Mouse (Mus musculus) erythroblast, embryonic 14.5 days (primary cell): ENCODE results near the gene 6430571L13Rik. TPM values are rescaled to one million over a fixed set of nuclear protein-coding genes. Genes with fewer than 3 reads are reported as not detected.

Source experiments
- H3K27me3 ChIP-seq: 2 replicates; pipeline ENCODE4 v1.6.1; 2012; ENCODE audit warnings: inconsistent platforms; ENCODE audit not compliant: control insufficient read depth
- H3K36me3 ChIP-seq: 2 replicates; pipeline ENCODE4 v1.6.1; 2012; ENCODE audit warnings: mild to moderate bottlenecking, inconsistent platforms; ENCODE audit not compliant: control insufficient read depth
- H3K4me1 ChIP-seq: 2 replicates; pipeline ENCODE4 v1.6.1; 2012; ENCODE audit warnings: inconsistent platforms; ENCODE audit not compliant: control insufficient read depth
- H3K4me3 ChIP-seq: replicated peaks from 2 replicates; pipeline ENCODE3; 2012; ENCODE audit warnings: moderate library complexity, mild to moderate bottlenecking, inconsistent platforms
- H3K9me3 ChIP-seq: 2 replicates; pipeline ENCODE4 v1.6.1; 2012; ENCODE audit warnings: low read length, inconsistent platforms, mixed read lengths; ENCODE audit not compliant: control insufficient read depth
- GATA1 ChIP-seq: IDR thresholded peaks from 2 replicates; pipeline ENCODE4 v1.6.1; 2012; ENCODE audit warnings: low read length, inconsistent platforms, mixed read lengths
- TAL1 ChIP-seq: IDR thresholded peaks from 3 replicates; pipeline ENCODE4 v1.6.1; 2012; ENCODE audit warnings: low read length, inconsistent platforms, mixed read lengths
- polyA plus RNA-seq: library from polyadenylated mRNA; stranded (reverse); fragments of >175 nt; gene quantifications from 2 replicates; pipeline ENCODE4 v1.2.3, GENCODE M21; 2012

Gene 6430571L13Rik
- polyA plus RNA-seq, 1 experiment, result not detected

DNA sequence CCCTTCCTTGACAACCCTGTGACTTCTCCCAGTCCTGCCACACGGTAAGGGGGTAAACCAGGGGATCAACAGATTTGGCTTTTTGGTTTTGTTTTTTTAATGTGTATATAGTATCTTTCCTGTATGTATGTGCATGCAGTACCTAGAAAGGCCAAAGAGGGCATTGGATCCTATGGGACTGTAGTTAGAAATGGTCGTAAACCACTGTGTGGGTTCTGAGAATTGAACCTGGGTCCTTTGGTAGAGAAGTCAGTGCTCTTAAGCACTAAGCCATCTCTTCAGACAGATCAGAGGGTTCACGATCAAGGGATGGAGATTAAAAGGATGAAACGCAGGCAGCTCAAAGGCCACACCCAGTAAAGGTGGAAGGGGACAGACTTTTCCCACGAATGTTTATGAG lies 5.4 kb upstream of the 6430571L13Rik start:
- TF ChIP-seq GATA1 (no peak), TAL1 (no peak)
- peaks cover 28% of the 10 kb centered on the region for H3K4me1 ChIP-seq
- peaks cover 6% of the 10 kb centered on the region for H3K36me3 ChIP-seq
- H3K27me3 ChIP-seq, result peaks cover under 1% of the 10 kb centered on the region; the same call in 1 of the 2 replicates
- H3K9me3 ChIP-seq, result no peaks in the 10 kb centered on the region
- no peak overlapping the region for H3K4me3 ChIP-seq

DNA sequence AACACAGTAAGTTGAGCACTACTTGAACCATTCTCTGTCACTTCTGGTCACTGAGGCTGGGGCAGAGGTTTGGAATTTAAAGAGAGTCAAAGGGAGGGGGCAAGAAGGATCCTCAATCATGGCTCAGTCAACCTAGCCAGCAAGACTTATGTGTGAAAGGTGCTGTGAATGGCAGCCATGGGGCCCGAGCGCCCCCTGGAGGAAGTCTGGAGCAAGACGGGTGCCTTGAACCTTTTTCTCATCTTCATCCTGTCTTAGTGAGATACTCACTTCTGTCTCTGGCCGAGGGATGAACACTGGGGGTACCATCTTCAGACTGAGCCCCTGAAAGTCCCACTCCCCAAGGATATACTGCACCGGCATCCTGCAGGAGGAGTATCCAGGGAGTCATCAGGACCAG lies 4.5 kb upstream of the 6430571L13Rik start:
- Histone ChIP-seq H3K27me3 (peaks cover 7% of the 10 kb centered on the region), H3K36me3 (peaks cover 6% of the 10 kb centered on the region), H3K9me3 (no peaks in the 10 kb centered on the region), H3K4me1 (peaks cover 37% of the 10 kb centered on the region), H3K4me3 (no peak overlapping the region)
- no peak for TF ChIP-seq TAL1
- no peak for TF ChIP-seq GATA1

DNA sequence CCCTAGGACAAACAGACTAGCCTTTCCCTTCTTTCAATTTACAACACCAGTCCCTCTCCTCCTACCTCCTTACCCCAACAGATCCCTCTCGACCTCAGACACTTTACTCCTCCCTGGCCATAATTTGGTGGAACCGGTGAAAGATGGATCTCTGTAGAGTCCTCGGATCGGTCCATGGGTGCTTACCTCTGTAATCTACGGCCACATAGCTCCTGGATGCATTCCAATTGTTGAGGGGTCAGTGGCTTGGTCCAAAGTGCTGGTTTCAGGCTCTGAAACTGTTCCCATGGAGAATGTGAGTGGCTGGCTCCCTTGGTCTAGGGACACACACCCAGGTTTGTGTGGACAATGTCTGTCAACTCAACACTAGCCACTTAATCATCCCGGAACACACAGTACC lies 4.0 kb upstream of the 6430571L13Rik start:
- H3K27me3 ChIP-seq, result peaks cover 12% of the 10 kb centered on the region
- H3K4me1 ChIP-seq, result peaks cover 39% of the 10 kb centered on the region
- peaks cover 6% of the 10 kb centered on the region for H3K36me3 ChIP-seq
- no peak overlapping the region for H3K4me3 ChIP-seq
- H3K9me3 ChIP-seq, result no peaks in the 10 kb centered on the region
- TF ChIP-seq GATA1 (no peak), TAL1 (no peak)

DNA sequence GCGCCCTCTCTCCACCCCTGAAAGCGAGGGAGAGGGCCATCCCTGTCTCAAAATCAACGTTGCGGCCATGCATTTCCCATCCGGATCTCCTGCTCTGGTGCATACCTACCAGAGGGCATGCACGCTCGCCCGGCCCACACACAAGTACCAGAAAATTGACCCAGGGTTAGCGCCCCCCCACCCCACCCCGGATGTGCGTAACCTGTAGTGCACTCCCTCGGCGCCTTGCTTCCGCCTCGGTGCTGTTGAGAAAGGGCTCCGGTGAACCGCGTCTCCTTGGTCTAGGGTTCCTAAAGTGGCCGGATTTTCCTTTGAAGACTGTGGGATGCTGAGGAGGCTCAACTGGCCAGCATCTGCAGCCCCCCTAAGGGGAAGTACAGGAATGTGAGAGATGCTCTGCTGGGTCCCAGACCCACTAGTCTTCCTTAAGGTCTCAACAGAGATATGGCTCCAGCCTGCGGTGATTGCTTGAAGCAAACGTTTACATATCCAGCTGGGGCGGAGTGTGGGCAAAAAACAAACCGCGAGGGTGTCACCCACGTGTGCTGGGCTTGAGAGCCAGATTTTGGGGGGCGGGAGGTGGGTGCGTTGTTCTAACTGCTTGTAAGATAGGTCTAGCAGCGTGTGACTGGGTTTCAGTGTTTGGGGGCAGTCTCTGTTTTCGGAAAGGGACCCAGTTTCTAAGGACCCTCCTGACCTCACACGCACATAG lies 2.1 kb upstream of the 6430571L13Rik start, which contains the start of gene Hemk1:
TSS of gene Hemk1 (minus strand) at position 179 of the 712 bp plus-strand sequence.
- Histone ChIP-seq H3K36me3 (peaks cover 4% of the 10 kb centered on the region), H3K4me1 (peaks cover 39% of the 10 kb centered on the region), H3K9me3 (no peaks in the 10 kb centered on the region), H3K27me3 (peaks cover 25% of the 10 kb centered on the region), H3K4me3 (peak within 1 kb of the TSS; percentile 69)
- TF ChIP-seq GATA1 (no peak), TAL1 (no peak)

DNA sequence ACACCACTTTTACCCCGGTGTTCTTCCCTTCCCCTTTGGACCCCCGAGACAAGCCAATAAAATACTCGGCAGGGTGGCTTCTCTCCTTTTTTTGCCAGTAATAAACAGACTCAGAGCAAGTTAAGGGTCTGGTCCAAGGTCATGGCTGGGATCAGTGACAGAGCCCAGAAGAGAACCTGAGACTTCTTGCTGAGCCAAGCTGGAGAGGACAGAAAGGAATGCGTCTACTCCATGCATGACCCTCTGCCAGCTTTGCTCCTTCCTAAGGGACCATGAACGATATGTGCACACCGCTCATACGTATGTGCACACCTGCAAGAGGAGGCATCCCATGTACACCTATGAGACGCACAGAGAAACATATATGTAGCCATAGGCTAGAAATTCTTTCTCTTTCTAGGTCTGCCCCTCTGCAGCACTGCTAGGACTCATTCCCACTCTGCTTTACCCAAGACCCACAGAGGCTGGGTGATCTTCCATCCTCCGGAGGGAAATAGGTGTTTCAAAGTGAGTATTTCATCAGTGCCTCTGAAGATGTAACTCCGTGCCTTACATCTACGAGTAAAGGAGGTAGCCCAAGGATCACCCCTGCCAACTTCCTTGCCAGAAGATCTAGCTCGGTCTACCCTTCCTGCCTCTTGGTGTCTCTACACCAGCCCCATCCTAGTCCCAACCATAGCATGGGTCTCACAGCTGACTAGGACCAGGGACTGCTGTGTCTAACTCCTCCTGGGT lies 676 bp downstream of the 6430571L13Rik start:
- H3K9me3 ChIP-seq, result no peaks in the 10 kb centered on the region
- TF ChIP-seq TAL1, result no peak
- TF ChIP-seq GATA1, result no peak
- H3K27me3 ChIP-seq, result peaks cover 32% of the 10 kb centered on the region
- H3K4me3 ChIP-seq, result peak overlapping the region; percentile 58
- no peaks in the 10 kb centered on the region for H3K36me3 ChIP-seq
- peaks cover 35% of the 10 kb centered on the region for H3K4me1 ChIP-seq

DNA sequence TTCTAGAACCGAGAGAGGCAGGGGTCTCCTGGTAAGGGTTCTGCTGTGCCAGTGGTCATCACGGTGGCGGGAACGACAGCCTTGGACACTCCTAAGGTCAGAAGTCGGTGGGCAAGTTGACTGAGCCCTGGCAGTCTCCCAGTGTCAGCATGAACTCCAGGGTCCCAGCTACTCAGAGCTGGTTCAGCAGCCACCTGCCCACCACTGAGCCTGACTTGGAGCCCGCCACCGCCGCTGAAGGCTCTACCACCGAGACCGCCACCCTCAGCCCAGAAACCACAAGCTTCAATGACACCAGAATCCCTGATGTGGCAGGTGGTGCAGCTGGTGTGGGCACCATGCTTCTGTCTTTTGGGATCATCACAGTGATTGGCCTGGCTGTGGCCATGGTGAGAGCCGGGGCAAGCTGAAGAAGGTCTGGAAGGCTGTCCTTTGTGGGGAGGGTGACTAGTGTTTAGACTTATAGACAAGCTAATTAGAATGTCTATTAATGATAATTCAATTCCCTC lies 1.9 kb downstream of the 6430571L13Rik start:
- peaks cover 27% of the 10 kb centered on the region for H3K4me1 ChIP-seq
- TF ChIP-seq TAL1 (no peak), GATA1 (no peak)
- no peaks in the 10 kb centered on the region for H3K36me3 ChIP-seq
- no peak overlapping the region for H3K4me3 ChIP-seq
- H3K9me3 ChIP-seq, result no peaks in the 10 kb centered on the region
- peaks cover 32% of the 10 kb centered on the region for H3K27me3 ChIP-seq

DNA sequence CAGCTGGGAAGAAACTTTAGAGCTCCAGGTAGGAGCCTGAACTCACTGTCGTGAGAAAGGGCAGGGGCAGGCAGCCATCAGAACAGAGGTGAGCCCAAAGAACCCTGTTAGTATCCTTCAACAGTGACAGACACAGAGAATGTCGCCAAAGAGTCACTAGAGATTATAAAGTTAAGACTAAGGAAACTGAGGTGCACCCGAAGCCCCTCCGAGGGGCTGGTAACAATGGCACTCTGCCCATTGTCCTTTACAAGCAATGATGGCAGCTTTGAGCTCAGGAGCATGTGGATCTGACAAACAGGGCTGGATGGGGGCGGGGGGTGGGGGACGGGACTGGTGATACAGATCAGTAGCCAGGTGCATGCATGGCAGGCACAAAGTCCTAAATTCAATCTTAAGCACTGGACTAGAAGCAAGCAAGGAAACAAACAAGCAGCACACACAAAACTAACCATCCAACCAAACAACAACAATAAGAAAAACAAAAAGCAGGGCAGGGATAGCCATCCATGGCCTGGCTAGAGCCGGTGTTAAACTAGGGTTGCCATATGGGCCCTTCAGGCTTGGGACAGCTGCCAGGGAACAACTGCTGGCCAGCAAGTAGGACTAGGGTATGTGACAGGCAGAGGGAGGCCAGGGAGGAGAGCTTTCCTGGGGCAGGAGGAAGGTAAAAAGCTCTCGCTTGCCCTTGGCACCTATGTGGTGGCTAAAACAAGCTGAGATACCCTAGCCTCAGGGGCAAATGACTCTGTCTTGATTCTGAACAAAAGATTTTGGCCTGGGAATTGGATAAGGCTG lies 2.9 kb downstream of the 6430571L13Rik start:
- H3K4me3 ChIP-seq, result no peak overlapping the region
- H3K9me3 ChIP-seq, result no peaks in the 10 kb centered on the region
- TF ChIP-seq GATA1 (no peak), TAL1 (no peak)
- H3K4me1 ChIP-seq, result peaks cover 16% of the 10 kb centered on the region
- no peaks in the 10 kb centered on the region for H3K36me3 ChIP-seq
- peaks cover 32% of the 10 kb centered on the region for H3K27me3 ChIP-seq

DNA sequence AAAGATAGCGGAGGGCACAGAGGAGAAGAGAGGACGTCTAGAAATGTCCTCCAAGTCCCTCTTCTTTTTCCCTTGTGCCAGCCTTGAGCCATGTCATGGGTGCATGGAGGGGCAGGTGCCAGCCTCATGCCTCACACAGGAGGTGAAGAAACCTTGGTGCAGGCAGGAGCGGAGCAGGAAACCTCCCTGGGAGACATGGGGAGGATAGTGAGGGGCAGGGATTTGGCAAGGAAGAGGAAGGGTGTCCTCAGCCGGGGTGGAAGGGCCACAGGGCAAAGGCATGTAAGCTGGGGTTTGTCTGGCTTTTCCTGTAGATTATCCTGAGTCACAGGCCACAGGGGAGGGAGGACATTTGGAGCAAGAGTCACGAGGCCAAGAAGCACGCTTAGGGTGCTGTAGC lies 3.6 kb downstream of the 6430571L13Rik start:
- Histone ChIP-seq H3K4me1 (peaks cover 11% of the 10 kb centered on the region), H3K4me3 (no peak overlapping the region), H3K9me3 (no peaks in the 10 kb centered on the region), H3K36me3 (no peaks in the 10 kb centered on the region), H3K27me3 (peaks cover 32% of the 10 kb centered on the region)
- TF ChIP-seq GATA1, result no peak
- no peak for TF ChIP-seq TAL1
